Mouse (Mus musculus): ENCODE measurements at regions not wholly inside any gene's neighbourhood (a gene's known extent, or its start where the extent isn't known, plus 50 kb on each side); places are given as distances from the start of the nearest gene placed in this dataset.
A peak's percentile ranks its signal among the peaks of the same experiment; 100 is the strongest.
"Not testable (repeated sequence)": the region's sequence is repeated elsewhere in the genome, so short reads cannot be mapped to it uniquely, and the experiment has no call there.

- Histone ChIP-seq H3K27me3 (no peaks in the 10 kb centered on the region), H3K9me3 (no peaks in the 10 kb centered on the region), H3K4me1 (replicated peaks) (no peaks in the 10 kb centered on the region), H3K27ac (no peak overlapping the region), H3K4me3 (no peak overlapping the region), H3K9ac (no peak overlapping the region), H3K36me3 (no peaks in the 10 kb centered on the region), H3K4me2 (no peak overlapping the region)
- ATAC-seq (ENCODE audit: low FRiP score): no peak
- 77% methylated on average over 7 of the region's 7 CpGs for WGBS
Measured at GRCm38 (mm10) chr16:73561216-73561615, 850.4 kb downstream of the Robo2 start.

- 93% methylated on average over 4 of the region's 4 CpGs for WGBS
- no peak overlapping the region for H3K4me3 ChIP-seq
- ATAC-seq (ENCODE audit: low FRiP score): no peak
Measured at GRCm38 (mm10) chr16:73556940-73557339, 854.7 kb downstream of the Robo2 start.

DNA sequence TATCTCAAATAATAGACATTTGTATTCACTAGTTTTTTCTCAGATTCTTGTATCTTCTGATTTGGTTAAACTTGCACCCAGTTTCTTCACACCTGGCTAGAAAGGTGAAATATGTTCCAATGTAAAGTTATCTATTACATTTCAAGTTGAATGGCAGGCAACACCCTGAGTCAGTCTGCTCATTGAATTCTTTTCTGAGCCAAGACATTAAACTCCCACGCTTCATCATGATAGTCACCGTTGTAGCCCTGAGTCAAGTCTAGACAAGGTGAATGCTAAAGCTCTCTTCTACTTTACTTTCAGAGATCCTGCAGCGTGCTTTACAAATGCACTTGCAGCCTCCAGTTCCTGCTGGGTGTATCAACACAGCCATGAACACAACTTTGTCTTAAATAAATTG lies 868.0 kb downstream of the Robo2 start:
- WGBS: 83% methylated on average over 3 of the region's 3 CpGs
- H3K36me3 ChIP-seq: no peaks in the 10 kb centered on the region

More at GRCm38 (mm10) chr16:73556940-73557339, 854.7 kb downstream of the Robo2 start:
- H3K9me3 ChIP-seq: no peaks in the 10 kb centered on the region
- H3K9ac ChIP-seq: no peak overlapping the region
- H3K27ac ChIP-seq: no peak overlapping the region
- H3K36me3 ChIP-seq: no peaks in the 10 kb centered on the region
- no peaks in the 10 kb centered on the region for H3K27me3 ChIP-seq
- H3K4me2 ChIP-seq: no peak overlapping the region
- no peaks in the 10 kb centered on the region for H3K4me1 ChIP-seq (replicated peaks)

DNA sequence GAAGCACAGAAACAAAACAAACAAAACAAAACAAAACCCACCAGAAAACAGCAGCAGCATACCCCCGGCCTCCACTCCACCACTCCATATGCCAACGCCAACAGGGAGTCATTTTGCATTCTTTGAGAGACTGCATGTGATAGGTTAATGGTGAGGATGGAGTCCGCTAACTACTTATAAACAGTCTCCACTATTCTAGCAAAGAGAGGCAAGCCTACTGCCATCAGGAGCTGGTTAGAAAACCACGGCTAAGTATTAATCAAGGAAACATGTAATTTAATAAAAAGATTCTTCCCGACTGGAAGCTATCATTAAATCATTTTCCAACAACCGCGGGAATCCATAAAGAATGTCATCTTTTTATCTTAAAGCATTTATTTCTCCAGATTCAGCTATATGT lies 873.6 kb downstream of the Robo2 start:
- H3K9ac ChIP-seq: no peak overlapping the region
- no peak overlapping the region for H3K27ac ChIP-seq
- no peaks in the 10 kb centered on the region for H3K36me3 ChIP-seq
- 90% methylated on average over 7 of the region's 7 CpGs for WGBS
- no peak for ATAC-seq (ENCODE audit: low FRiP score)
- H3K4me1 ChIP-seq (replicated peaks): no peaks in the 10 kb centered on the region
- no peak overlapping the region for H3K4me3 ChIP-seq
- no peaks in the 10 kb centered on the region for H3K9me3 ChIP-seq
- H3K27me3 ChIP-seq: no peaks in the 10 kb centered on the region
- H3K4me2 ChIP-seq: no peak overlapping the region

More for the DNA sequence above, 868.0 kb downstream of the Robo2 start:
- Histone ChIP-seq H3K4me3 (no peak overlapping the region), H3K4me1 (replicated peaks) (no peaks in the 10 kb centered on the region), H3K9ac (no peak overlapping the region), H3K27me3 (no peaks in the 10 kb centered on the region), H3K9me3 (no peaks in the 10 kb centered on the region), H3K4me2 (no peak overlapping the region), H3K27ac (no peak overlapping the region)
- no peak for ATAC-seq (ENCODE audit: low FRiP score)

DNA sequence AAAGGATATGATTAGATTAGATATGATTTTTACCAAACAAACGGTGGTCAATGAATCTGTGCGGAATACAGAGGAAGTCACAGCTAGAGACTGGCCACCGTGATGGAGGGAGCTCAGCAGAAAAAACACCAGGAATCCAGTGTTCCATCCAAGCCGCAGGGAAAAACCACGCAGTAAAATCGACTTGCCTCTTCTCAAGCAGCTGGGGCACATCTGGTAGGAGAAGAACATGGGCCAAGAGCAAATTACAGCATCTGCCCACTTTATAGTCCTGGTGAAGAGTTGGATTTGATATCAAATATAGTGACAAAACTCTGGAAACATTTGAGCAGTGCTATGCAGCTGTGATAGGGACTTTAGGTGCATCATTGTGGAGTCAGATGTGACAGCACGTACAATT lies 874.1 kb downstream of the Robo2 start:
- no peaks in the 10 kb centered on the region for H3K9me3 ChIP-seq
- H3K9ac ChIP-seq: no peak overlapping the region
- H3K4me2 ChIP-seq: no peak overlapping the region
- H3K4me3 ChIP-seq: no peak overlapping the region
- WGBS: 88% methylated on average over 7 of the region's 7 CpGs
- no peaks in the 10 kb centered on the region for H3K27me3 ChIP-seq
- H3K4me1 ChIP-seq (replicated peaks): no peaks in the 10 kb centered on the region
- H3K36me3 ChIP-seq: no peaks in the 10 kb centered on the region
- H3K27ac ChIP-seq: no peak overlapping the region
- no peak for ATAC-seq (ENCODE audit: low FRiP score)

- H3K4me3 ChIP-seq: peak overlapping the region; percentile 12; the same call in 1 of the 2 replicates
Measured at GRCm38 (mm10) chr16:73530191-73530590, 881.4 kb downstream of the Robo2 start.

GRCm38 (mm10) chr16:73522931-73523330 lies 888.7 kb downstream of the Robo2 start:
- 91% methylated on average over 3 of the region's 3 CpGs for WGBS
- not testable (repeated sequence) for H3K9me3 ChIP-seq; ATAC-seq (ENCODE audit: low FRiP score); H3K4me1 ChIP-seq (replicated peaks); H3K36me3 ChIP-seq; H3K27me3 ChIP-seq; H3K4me2 ChIP-seq; H3K9ac ChIP-seq; H3K4me3 ChIP-seq; H3K27ac ChIP-seq

More at GRCm38 (mm10) chr16:73530191-73530590, 881.4 kb downstream of the Robo2 start:
- Histone ChIP-seq H3K9me3 (no peaks in the 10 kb centered on the region), H3K9ac (peak overlapping the region; percentile 30; the same call in 1 of the 2 replicates), H3K4me1 (replicated peaks) (peaks cover 5% of the 10 kb centered on the region; the same call in 1 of the 2 replicates), H3K4me2 (peak overlapping the region; percentile 44), H3K36me3 (no peaks in the 10 kb centered on the region), H3K27me3 (no peaks in the 10 kb centered on the region), H3K27ac (no peak overlapping the region)
- WGBS: 23% methylated on average over 10 of the region's 10 CpGs
- ATAC-seq (ENCODE audit: low FRiP score): peak; percentile 78

DNA sequence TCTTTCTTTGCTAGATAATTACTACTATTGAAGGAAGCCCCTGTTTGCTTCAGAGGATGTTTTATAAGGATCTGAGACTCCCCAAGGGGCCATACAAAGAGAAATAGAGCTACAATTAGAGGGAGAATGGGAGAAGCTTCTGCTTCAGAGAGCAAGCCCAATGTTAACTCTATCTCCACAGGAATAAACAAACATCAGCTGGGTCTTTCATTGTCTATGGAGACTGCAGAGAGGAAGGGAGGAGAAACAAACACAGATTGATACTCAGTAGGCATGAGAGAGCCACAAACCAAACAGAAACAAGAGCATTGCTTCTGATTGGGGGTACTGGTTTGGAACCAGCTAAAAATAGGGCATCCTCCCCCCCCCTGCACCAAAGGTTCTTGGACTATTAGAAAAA lies 906.9 kb downstream of the Robo2 start:
- no peaks in the 10 kb centered on the region for H3K36me3 ChIP-seq
- peaks cover 15% of the 10 kb centered on the region; the same call in 1 of the 2 replicates for H3K27me3 ChIP-seq
- H3K9ac ChIP-seq: no peak overlapping the region
- no peak overlapping the region for H3K4me3 ChIP-seq
- no peak for ATAC-seq (ENCODE audit: low FRiP score)
- H3K27ac ChIP-seq: no peak overlapping the region
- H3K4me1 ChIP-seq (replicated peaks): peaks cover 2% of the 10 kb centered on the region; the same call in 1 of the 2 replicates
- H3K4me2 ChIP-seq: no peak overlapping the region
- no peaks in the 10 kb centered on the region for H3K9me3 ChIP-seq

DNA sequence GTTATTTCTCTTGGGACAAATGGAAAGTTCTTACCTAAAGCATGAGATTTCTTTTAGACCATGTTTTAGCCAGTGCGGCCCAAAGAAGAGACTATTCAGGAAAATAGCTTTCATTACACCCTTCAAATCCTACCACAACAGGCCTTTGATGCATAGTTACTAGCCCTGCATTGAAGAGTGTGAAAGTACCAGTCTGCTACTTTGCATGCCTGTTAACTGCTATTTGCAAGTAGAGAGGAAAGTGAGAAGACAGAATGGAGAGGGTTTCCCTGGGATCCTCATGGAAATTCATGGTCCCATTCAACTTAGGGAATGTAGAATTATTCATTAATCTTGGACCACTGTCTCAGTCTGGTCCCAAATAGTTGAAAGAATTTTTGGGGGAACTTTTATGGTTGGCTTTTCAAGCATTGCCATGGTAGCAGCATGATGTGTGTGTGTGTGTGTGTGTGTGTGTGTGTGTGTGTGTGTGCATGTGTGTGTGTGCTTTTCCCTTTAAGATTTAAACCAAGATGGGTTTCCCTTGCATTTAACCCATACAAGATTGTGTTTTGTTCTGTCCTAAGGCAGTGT lies 912.9 kb downstream of the Robo2 start:
- H3K9me3 ChIP-seq: no peaks in the 10 kb centered on the region
- no peak overlapping the region for H3K4me2 ChIP-seq
- no peak overlapping the region for H3K4me3 ChIP-seq
- WGBS: 33% methylated on average over 1 of the region's 1 CpGs
- peaks cover 5% of the 10 kb centered on the region; the same call in 1 of the 2 replicates for H3K27me3 ChIP-seq
- no peaks in the 10 kb centered on the region for H3K4me1 ChIP-seq (replicated peaks)
- peak; percentile 66 for ATAC-seq (ENCODE audit: low FRiP score)
- no peak overlapping the region for H3K27ac ChIP-seq
- no peak overlapping the region for H3K9ac ChIP-seq
- no peaks in the 10 kb centered on the region for H3K36me3 ChIP-seq

GRCm38 (mm10) chr16:73483214-73483856 lies 928.3 kb downstream of the Robo2 start:
- no peak for ATAC-seq (ENCODE audit: low FRiP score)
- no peaks in the 10 kb centered on the region for H3K36me3 ChIP-seq

GRCm38 (mm10) chr16:73482176-73482575 lies 929.4 kb downstream of the Robo2 start:
- no peak overlapping the region for H3K27ac ChIP-seq
- no peaks in the 10 kb centered on the region for H3K9me3 ChIP-seq
- no peaks in the 10 kb centered on the region for H3K4me1 ChIP-seq (replicated peaks)
- ATAC-seq (ENCODE audit: low FRiP score): no peak
- H3K4me2 ChIP-seq: no peak overlapping the region
- no peak overlapping the region for H3K9ac ChIP-seq
- H3K27me3 ChIP-seq: no peaks in the 10 kb centered on the region
- 69% methylated on average over 6 of the region's 6 CpGs for WGBS
- H3K36me3 ChIP-seq: no peaks in the 10 kb centered on the region
- H3K4me3 ChIP-seq: no peak overlapping the region

More at GRCm38 (mm10) chr16:73483214-73483856, 928.3 kb downstream of the Robo2 start:
- Histone ChIP-seq H3K27ac (no peak overlapping the region), H3K9me3 (no peaks in the 10 kb centered on the region), H3K4me1 (replicated peaks) (no peaks in the 10 kb centered on the region), H3K4me2 (no peak overlapping the region), H3K27me3 (no peaks in the 10 kb centered on the region), H3K9ac (no peak overlapping the region), H3K4me3 (no peak overlapping the region)
- WGBS: 80% methylated on average over 2 of the region's 2 CpGs

DNA sequence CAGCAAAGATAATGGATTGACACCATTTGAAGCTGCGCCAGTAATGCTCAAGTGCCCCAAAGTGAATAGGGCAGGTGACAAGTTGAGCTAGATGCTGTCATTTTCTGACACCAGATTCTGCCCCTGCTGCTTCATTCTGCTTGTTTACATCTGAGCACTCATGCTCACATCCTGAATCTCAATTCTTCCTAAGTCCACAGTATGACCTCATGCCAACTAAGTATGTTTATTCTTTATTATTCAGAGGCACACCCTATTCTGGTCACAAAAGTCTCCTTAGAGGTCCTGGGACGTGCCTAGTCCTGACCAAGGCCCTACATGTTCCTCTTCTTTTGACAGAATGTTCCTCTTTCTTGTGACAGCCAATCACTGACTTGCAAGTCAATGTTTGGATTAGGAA lies 938.1 kb downstream of the Robo2 start:
- Histone ChIP-seq H3K27ac (no peak overlapping the region), H3K36me3 (no peaks in the 10 kb centered on the region), H3K4me2 (no peak overlapping the region), H3K27me3 (no peaks in the 10 kb centered on the region), H3K4me3 (no peak overlapping the region), H3K4me1 (replicated peaks) (no peaks in the 10 kb centered on the region), H3K9ac (no peak overlapping the region), H3K9me3 (no peaks in the 10 kb centered on the region)
- WGBS: 79% methylated on average over 2 of the region's 2 CpGs
- no peak for ATAC-seq (ENCODE audit: low FRiP score)

DNA sequence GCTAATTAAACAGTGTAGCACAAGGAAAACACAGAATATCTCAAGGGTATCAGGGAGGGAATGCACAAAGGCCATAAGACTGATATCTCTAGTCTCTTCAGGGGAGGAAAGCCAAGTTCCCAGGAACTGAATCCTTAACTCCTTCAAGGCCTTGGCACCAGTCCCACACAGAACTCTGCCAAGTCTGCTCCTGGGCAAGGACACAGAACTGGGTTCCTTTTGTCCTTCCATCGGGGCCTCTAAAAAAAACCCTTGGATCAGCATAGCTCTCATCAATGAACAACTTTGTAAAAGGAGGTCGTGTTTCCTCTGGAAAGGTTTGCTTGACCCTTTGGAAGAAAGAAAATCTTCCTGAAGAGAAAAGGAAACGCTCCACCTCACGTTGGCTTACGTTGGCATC lies 940.1 kb downstream of the Robo2 start:
- no peak overlapping the region for H3K9ac ChIP-seq
- no peak overlapping the region for H3K4me3 ChIP-seq
- no peaks in the 10 kb centered on the region for H3K36me3 ChIP-seq
- no peaks in the 10 kb centered on the region for H3K4me1 ChIP-seq (replicated peaks)
- no peaks in the 10 kb centered on the region for H3K27me3 ChIP-seq
- no peak overlapping the region for H3K27ac ChIP-seq
- no peak overlapping the region for H3K4me2 ChIP-seq
- 66% methylated on average over 5 of the region's 5 CpGs for WGBS
- ATAC-seq (ENCODE audit: low FRiP score): no peak
- H3K9me3 ChIP-seq: no peaks in the 10 kb centered on the region

Measured in hindbrain, embryonic 13.5 days (tissue).